Mouse (Mus musculus) layer of hippocampus, adult 9-10 months (tissue): ENCODE data around the gene Spata6.

Experiments
- DNase-seq: peaks from one replicate; pipeline ENCODE4 v3.0.0; 2022; ENCODE audit warnings: low spot score

The Spata6 gene

GRCm38 (mm10) chr4:111719776-111720661 is at the start of gene Spata6:
Spata6 (plus strand) TSS chr4:111719984.
- DNase-seq: peak; percentile 11

- DNase-seq: no peak
Measured at GRCm38 (mm10) chr4:111670566-111671421, 49.0 kb upstream of the Spata6 start.

GRCm38 (mm10) chr4:111671440-111671839 is 48.3 kb upstream of the Spata6 start:
- DNase-seq: no peak

- DNase-seq: no peak
Measured at GRCm38 (mm10) chr4:111673904-111674303, 45.9 kb upstream of the Spata6 start.

GRCm38 (mm10) chr4:111681926-111682325 is 37.9 kb upstream of the Spata6 start:
- DNase-seq: no peak

GRCm38 (mm10) chr4:111682793-111683192 is 37.0 kb upstream of the Spata6 start:
- no peak for DNase-seq

- no peak for DNase-seq
Measured at GRCm38 (mm10) chr4:111683843-111684242, 35.9 kb upstream of the Spata6 start.

GRCm38 (mm10) chr4:111685951-111686350 is 33.8 kb upstream of the Spata6 start:
- no peak for DNase-seq

GRCm38 (mm10) chr4:111686951-111687350 is 32.8 kb upstream of the Spata6 start:
- no peak for DNase-seq

- DNase-seq: peak; percentile 60
Measured at GRCm38 (mm10) chr4:111687613-111688012, 32.2 kb upstream of the Spata6 start.

GRCm38 (mm10) chr4:111691057-111691543 is 28.7 kb upstream of the Spata6 start:
- DNase-seq: no peak

- no peak for DNase-seq
Measured at GRCm38 (mm10) chr4:111701381-111701780, 18.4 kb upstream of the Spata6 start.

- no peak for DNase-seq
Measured at GRCm38 (mm10) chr4:111704126-111704525, 15.7 kb upstream of the Spata6 start.

- DNase-seq: no peak
Measured at GRCm38 (mm10) chr4:111704975-111705374, 14.8 kb upstream of the Spata6 start.

- no peak for DNase-seq
Measured at GRCm38 (mm10) chr4:111719296-111719695, 488 bp upstream of the Spata6 start.

- DNase-seq: no peak
Measured at GRCm38 (mm10) chr4:111720662-111721003, 849 bp downstream of the Spata6 start.

GRCm38 (mm10) chr4:111721121-111721840 is 1.5 kb downstream of the Spata6 start:
- no peak for DNase-seq

- no peak for DNase-seq
Measured at GRCm38 (mm10) chr4:111737551-111737950, 17.8 kb downstream of the Spata6 start.

- DNase-seq: no peak
Measured at GRCm38 (mm10) chr4:111780533-111780932, 60.7 kb downstream of the Spata6 start.

- DNase-seq: no peak
Measured at GRCm38 (mm10) chr4:111799892-111800291, 80.1 kb downstream of the Spata6 start.

GRCm38 (mm10) chr4:111803164-111803563 is 83.4 kb downstream of the Spata6 start:
- DNase-seq: no peak

- DNase-seq: no peak
Measured at GRCm38 (mm10) chr4:111817478-111817877, 97.7 kb downstream of the Spata6 start.
